17 mouse cellular contexts compared by ENCODE assay signal in genomic region chr13:56172106-56172505, GRCm38 (mm10). TPM values are rescaled to one million over a fixed set of nuclear protein-coding genes. Genes with fewer than 3 reads are reported as not detected.
DNase-seq lines count a peak whose midpoint lies in the region; ATAC-seq and TF ChIP-seq lines count a peak whose summit lies in the region.
"Had no signal": no experiment of that assay in that cellular context is flagged by ENCODE, and none has a peak within 500 bp of the region (broad histone marks: within the 10 kb centered on the region; RNA-seq: fewer than 3 reads in every experiment).

No protein-coding gene starts in this region.

- H3K9me3 ChIP-seq in kidney, embryonic 15.5 days (replicated peaks) = no peaks in the 10 kb centered on the region
- no peaks in the 10 kb centered on the region for H3K9me3 ChIP-seq in embryonic facial prominence, embryonic 14.5 days (ENCODE audit: control insufficient read depth, low read length)
- H3K9me3 ChIP-seq in limb, embryonic 13.5 days = no peaks in the 10 kb centered on the region
- H3K9me3 ChIP-seq: embryonic facial prominence, embryonic 13.5 days; G1E; midbrain, embryonic 13.5 days; neural tube, embryonic 12.5 days had no signal

- TF ChIP-seq POLR2A in bone marrow, adult 2 months (IDR thresholded peaks at IDR 0.05; ENCODE audit: borderline replicate concordance, control insufficient read depth, low read depth, low read length) = no peak

- H3K27me3 ChIP-seq in kidney, embryonic 15.5 days = no peaks in the 10 kb centered on the region
- H3K27me3 ChIP-seq in embryonic facial prominence, embryonic 14.5 days (replicated peaks; ENCODE audit: control insufficient read depth, insufficient read depth, low read length) = no peaks in the 10 kb centered on the region
- H3K27me3 ChIP-seq in limb, embryonic 13.5 days = no peaks in the 10 kb centered on the region
- H3K27me3 ChIP-seq: neural tube, embryonic 12.5 days had no signal

- H3K4me2 ChIP-seq in kidney, embryonic 15.5 days = no peak overlapping the region
- no peak overlapping the region for H3K4me2 ChIP-seq in embryonic facial prominence, embryonic 14.5 days (ENCODE audit: low read depth, low read length)
- H3K4me2 ChIP-seq in limb, embryonic 13.5 days (replicated peaks) = peak overlapping the region; percentile 35; the same call in 1 of the 2 replicates
- H3K4me2 ChIP-seq: embryonic facial prominence, embryonic 13.5 days; heart, embryonic 11.5 days; midbrain, embryonic 13.5 days; neural tube, embryonic 12.5 days had no signal

- no peak for TF ChIP-seq CTCF in bone marrow, adult 2 months (IDR thresholded peaks at IDR 0.05; ENCODE audit: control insufficient read depth, insufficient read depth, low read length)

- no peaks in the 10 kb centered on the region for H3K36me3 ChIP-seq in kidney, embryonic 15.5 days
- H3K36me3 ChIP-seq in embryonic facial prominence, embryonic 14.5 days (ENCODE audit: control insufficient read depth, insufficient read depth, low read length) = no peaks in the 10 kb centered on the region
- no peaks in the 10 kb centered on the region for H3K36me3 ChIP-seq in limb, embryonic 13.5 days
- H3K36me3 ChIP-seq: embryonic facial prominence, embryonic 13.5 days; G1E; midbrain, embryonic 13.5 days; neural tube, embryonic 12.5 days had no signal

- H3K4me1 ChIP-seq in kidney, embryonic 15.5 days = peaks cover 29% of the 10 kb centered on the region; the same call in 1 of the 2 replicates
- H3K4me1 ChIP-seq in bone marrow, adult 2 months (ENCODE audit: control insufficient read depth, insufficient read depth, low read length) = peaks cover 15% of the 10 kb centered on the region
- peaks cover 40% of the 10 kb centered on the region for H3K4me1 ChIP-seq in embryonic facial prominence, embryonic 14.5 days (ENCODE audit: control insufficient read depth, insufficient read depth, low read length)
- H3K4me1 ChIP-seq in limb, embryonic 13.5 days = peaks cover 92% of the 10 kb centered on the region

- H3K9ac ChIP-seq in kidney, embryonic 15.5 days = no peak overlapping the region
- no peak overlapping the region for H3K9ac ChIP-seq in embryonic facial prominence, embryonic 14.5 days (ENCODE audit: low read depth, low read length)
- no peak overlapping the region for H3K9ac ChIP-seq in limb, embryonic 13.5 days
- H3K9ac ChIP-seq: embryonic facial prominence, embryonic 13.5 days; liver, embryonic 14.5 days; midbrain, embryonic 13.5 days; neural tube, embryonic 12.5 days had no signal

- WGBS in kidney, embryonic 15.5 days = 87% methylated on average over 7 of the region's 7 CpGs
- WGBS in bone marrow, adult 2 months = 72% methylated on average over 7 of the region's 7 CpGs
- 84% methylated on average over 7 of the region's 7 CpGs for WGBS in embryonic facial prominence, embryonic 14.5 days
- WGBS in limb, embryonic 13.5 days = 77% methylated on average over 7 of the region's 7 CpGs

- no peak overlapping the region for H3K27ac ChIP-seq in kidney, embryonic 15.5 days
- H3K27ac ChIP-seq in bone marrow, adult 2 months (ENCODE audit: control insufficient read depth, insufficient read depth, low read depth, low read length, poor library complexity) = peak overlapping the region; percentile 57
- H3K27ac ChIP-seq in embryonic facial prominence, embryonic 14.5 days (replicated peaks; ENCODE audit: low read depth, low read length) = peak overlapping the region; percentile 36; the same call in 1 of the 2 replicates
- H3K27ac ChIP-seq in limb, embryonic 13.5 days = peak overlapping the region; percentile 35; the same call in 1 of the 2 replicates
- H3K27ac ChIP-seq: embryonic facial prominence, embryonic 13.5 days; liver, embryonic 14.5 days; midbrain, embryonic 13.5 days; neural tube, embryonic 12.5 days had no signal

- H3K4me3 ChIP-seq in kidney, embryonic 15.5 days (replicated peaks) = no peak overlapping the region
- H3K4me3 ChIP-seq in bone marrow, adult 2 months (replicated peaks; ENCODE audit: control insufficient read depth, low read depth, low read length) = no peak overlapping the region
- H3K4me3 ChIP-seq in embryonic facial prominence, embryonic 14.5 days (ENCODE audit: low read depth, low read length) = no peak overlapping the region
- H3K4me3 ChIP-seq in limb, embryonic 13.5 days = no peak overlapping the region
- H3K4me3 ChIP-seq: embryonic facial prominence, embryonic 13.5 days; midbrain, embryonic 13.5 days; neural tube, embryonic 12.5 days had no signal

- ATAC-seq in kidney, embryonic 15.5 days (replicated peaks; ENCODE audit: low FRiP score) = no peak
- no peak for ATAC-seq in embryonic facial prominence, embryonic 14.5 days (ENCODE audit: low read depth)
- ATAC-seq in limb, embryonic 13.5 days (ENCODE audit: low FRiP score, low read depth) = no peak
- ATAC-seq: forebrain, embryonic 16.5 days; midbrain, embryonic 13.5 days had no signal

- DNase-seq in kidney, postnatal 10 days = peak; percentile 53
- no peak for DNase-seq in embryonic facial prominence, embryonic 14.5 days (ENCODE audit: low spot score)
- DNase-seq in gastrocnemius, adult 18-20 months (ENCODE audit: low spot score) = no peak
- no peak for DNase-seq in thymus, postnatal 10 days (ENCODE audit: low spot score in 2 of 2)
- no peak for DNase-seq in layer of hippocampus, postnatal 14 days (ENCODE audit: low spot score in 2 of 2)
- DNase-seq: adrenal gland, postnatal 36 days; cerebellum, adult 9-10 months had no signal

RNA-seq across cellular contexts. Expression of gene Tifab, which starts 6.6 kb away (rescaled TPM):
- 2.1 and 2.4 TPM in 2 replicates for polyA plus RNA-seq in kidney, embryonic 15.5 days (2015; fragmentation: Nextera tagmentation; extraction: Ambion mirVana)
- polyA plus RNA-seq in bone marrow, adult 2 months (2011; ENCODE audit: insufficient read depth, insufficient read length, low replicate concordance, missing spikeins) = 22.4 and 70.7 TPM in 2 replicates
- polyA plus RNA-seq in embryonic facial prominence, embryonic 14.5 days (2014; fragmentation: Nextera tagmentation; extraction: Ambion mirVana) = 0.93 and 0.98 TPM in 2 replicates
- polyA plus RNA-seq in limb, embryonic 13.5 days (2015; fragmentation: Nextera tagmentation; extraction: Ambion mirVana) = 1.5 and 1.7 TPM in 2 replicates
- under 1 TPM; 0.16 to 0.47 TPM for total RNA-seq in gastrocnemius, adult 18-20 months (2021)
- 1 to 10 TPM; 1.7 to 1.8 TPM for total RNA-seq in layer of hippocampus, postnatal 14 days (2021)
- polyA plus RNA-seq: G1E had no signal

RNA-seq across cellular contexts. Expression of gene H2afy, which starts 35.9 kb away (rescaled TPM):
- polyA plus RNA-seq in kidney, embryonic 15.5 days (2015; fragmentation: Nextera tagmentation; extraction: Ambion mirVana) = 395 and 406 TPM in 2 replicates
- polyA plus RNA-seq in bone marrow, adult 2 months (2011; ENCODE audit: insufficient read depth, insufficient read length, low replicate concordance, missing spikeins) = 99.1 and 137 TPM in 2 replicates
- 246 and 265 TPM in 2 replicates for polyA plus RNA-seq in embryonic facial prominence, embryonic 14.5 days (2014; fragmentation: Nextera tagmentation; extraction: Ambion mirVana)
- 422 and 433 TPM in 2 replicates for polyA plus RNA-seq in limb, embryonic 13.5 days (2015; fragmentation: Nextera tagmentation; extraction: Ambion mirVana)
- 10 to 100 TPM; 59.7 to 70.6 TPM for total RNA-seq in gastrocnemius, adult 18-20 months (2021)
- total RNA-seq in layer of hippocampus, postnatal 14 days (2021) = 100 to 1,000 TPM; 127 to 133 TPM
